Mouse (Mus musculus) intestine, postnatal 0 days (tissue): ENCODE data around the gene St6galnac4. TPM values are rescaled to one million over a fixed set of nuclear protein-coding genes. Genes with fewer than 3 reads are reported as not detected.

Source experiments
- ATAC-seq: fragments of 200-750 bp; cut with Nextera tagmentation; 2 replicates; pipeline ENCODE4 v1.8.0; 2017; ENCODE audit warnings: mild to moderate bottlenecking, moderate TSS enrichment, moderate library complexity
- H3K27ac ChIP-seq: fragments of 300-500 bp; sonication (generic); 2 replicates; pipeline ENCODE4 v1.5.1; 2014; ENCODE audit warnings: mild to moderate bottlenecking, low read depth, low read length, moderate library complexity
- H3K27me3 ChIP-seq: fragments of 300-500 bp; sonication (generic); replicated peaks from 2 replicates; pipeline ENCODE4 v1.6.1; 2014; ENCODE audit warnings: low read length, mixed read lengths; ENCODE audit not compliant: control insufficient read depth, insufficient read depth
- H3K36me3 ChIP-seq: fragments of 300-500 bp; sonication (generic); 2 replicates; pipeline ENCODE4 v1.6.1; 2014; ENCODE audit warnings: mild to moderate bottlenecking, moderate library complexity; ENCODE audit not compliant: control insufficient read depth, insufficient read depth
- H3K4me1 ChIP-seq: fragments of 300-500 bp; sonication (generic); replicated peaks from 2 replicates; pipeline ENCODE4 v1.6.1; 2014; ENCODE audit warnings: antibody characterized with exemption, low read length, mixed read lengths; ENCODE audit not compliant: control insufficient read depth, insufficient read depth
- H3K4me2 ChIP-seq: fragments of 300-500 bp; sonication (generic); replicated peaks from 2 replicates; pipeline ENCODE4 v1.6.1; 2014; ENCODE audit warnings: low read depth, mild to moderate bottlenecking, moderate library complexity
- H3K4me3 ChIP-seq: fragments of 300-500 bp; sonication (generic); 2 replicates; pipeline ENCODE4 v1.5.1; 2014; ENCODE audit warnings: low read depth, low read length
- H3K9ac ChIP-seq: fragments of 300-500 bp; sonication (generic); 2 replicates; pipeline ENCODE4 v1.6.1; 2014; ENCODE audit warnings: mild to moderate bottlenecking, low read depth, low read length
- H3K9me3 ChIP-seq: fragments of 300-500 bp; sonication (generic); 2 replicates; pipeline ENCODE4 v1.6.1; 2016; ENCODE audit warnings: mixed run types; ENCODE audit not compliant: control insufficient read depth
- CTCF ChIP-seq: sonication (generic); IDR thresholded peaks from 2 replicates; pipeline ENCODE4 v1.5.1; 2016; ENCODE audit warnings: low read depth, mild to moderate bottlenecking, control low read depth, antibody characterized with exemption, moderate library complexity
- WGBS: fragments of 180-500 bp; shearing (Covaris S2); extraction: QIAGEN DNeasy Blood & Tissue Kit; methylation state at CpG from one replicate; pipeline ENCODE4 v1.1.7; 2014; 5-methylcytosine and 5-hydroxymethylcytosine counted together
- polyA plus RNA-seq: library from polyadenylated mRNA; unstranded; fragments of >200 nt; fragmentation: Nextera tagmentation; extraction: Ambion mirVana; gene quantifications from 2 replicates; pipeline ENCODE4 v1.2.1, GENCODE M21; 2015

St6galnac4 gene
- polyA plus RNA-seq, 1 experiment from 2014 or later: 6.6 TPM

DNA sequence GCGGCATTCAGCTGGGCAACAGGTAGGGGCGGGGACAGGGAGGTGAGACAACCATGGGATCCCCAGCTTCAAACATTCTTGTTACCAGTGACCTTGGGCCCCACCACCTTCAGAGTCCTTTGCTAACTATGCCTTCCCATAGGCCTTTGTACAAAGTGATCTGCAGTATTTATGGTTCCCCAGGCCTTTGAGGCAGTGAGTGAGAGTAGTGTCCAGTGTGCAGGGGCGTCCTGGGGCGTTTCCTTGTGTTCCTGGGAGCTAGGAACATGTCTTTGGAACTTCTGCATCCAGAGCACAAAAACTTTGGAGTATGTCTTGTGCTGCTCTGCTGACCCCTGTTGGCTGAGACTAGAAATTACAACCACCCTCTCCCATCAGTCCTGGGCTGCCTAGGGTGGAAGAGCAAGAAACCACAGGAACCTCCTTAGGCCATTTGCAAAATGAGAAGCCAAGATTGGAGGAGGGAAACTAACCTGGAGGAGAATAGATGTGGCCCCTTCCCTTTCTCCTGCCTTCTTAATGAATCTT lies 20.3 kb upstream of the St6galnac4 start:
- Histone ChIP-seq H3K9ac (no peak overlapping the region), H3K4me1 (no peaks in the 10 kb centered on the region), H3K9me3 (no peaks in the 10 kb centered on the region), H3K4me3 (no peak overlapping the region), H3K36me3 (peaks cover 62% of the 10 kb centered on the region), H3K27me3 (no peaks in the 10 kb centered on the region), H3K4me2 (no peak overlapping the region), H3K27ac (no peak overlapping the region)
- ATAC-seq: no peak
- WGBS: 33% methylated on average over 4 of the region's 4 CpGs
- peak; percentile 95 for TF ChIP-seq CTCF

DNA sequence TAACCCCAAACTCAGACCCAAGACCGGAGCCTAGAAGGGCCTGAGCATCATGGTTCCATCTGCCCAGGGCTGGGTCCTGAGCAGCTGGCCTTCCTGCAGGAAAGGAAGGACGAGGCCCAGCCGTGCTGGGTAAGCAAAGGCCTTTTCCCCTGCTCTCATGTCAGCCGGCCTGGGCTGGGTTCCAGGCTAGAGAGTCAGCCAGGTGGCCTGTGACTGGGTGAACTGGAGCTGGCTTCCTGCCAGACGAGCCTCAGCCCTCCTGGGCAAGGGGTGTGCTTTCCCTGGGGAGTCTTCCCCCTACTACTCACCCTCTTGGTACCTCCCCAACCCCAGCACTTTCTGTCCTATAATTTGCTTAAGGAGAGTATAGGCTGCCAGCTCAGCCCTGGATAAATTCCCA lies 18.7 kb upstream of the St6galnac4 start:
- no peak for TF ChIP-seq CTCF
- Histone ChIP-seq H3K9ac (no peak overlapping the region), H3K27me3 (no peaks in the 10 kb centered on the region), H3K4me3 (no peak overlapping the region), H3K9me3 (no peaks in the 10 kb centered on the region), H3K4me1 (no peaks in the 10 kb centered on the region), H3K36me3 (peaks cover 61% of the 10 kb centered on the region), H3K4me2 (no peak overlapping the region), H3K27ac (no peak overlapping the region)
- 42% methylated on average over 5 of the region's 5 CpGs for WGBS
- no peak for ATAC-seq

DNA sequence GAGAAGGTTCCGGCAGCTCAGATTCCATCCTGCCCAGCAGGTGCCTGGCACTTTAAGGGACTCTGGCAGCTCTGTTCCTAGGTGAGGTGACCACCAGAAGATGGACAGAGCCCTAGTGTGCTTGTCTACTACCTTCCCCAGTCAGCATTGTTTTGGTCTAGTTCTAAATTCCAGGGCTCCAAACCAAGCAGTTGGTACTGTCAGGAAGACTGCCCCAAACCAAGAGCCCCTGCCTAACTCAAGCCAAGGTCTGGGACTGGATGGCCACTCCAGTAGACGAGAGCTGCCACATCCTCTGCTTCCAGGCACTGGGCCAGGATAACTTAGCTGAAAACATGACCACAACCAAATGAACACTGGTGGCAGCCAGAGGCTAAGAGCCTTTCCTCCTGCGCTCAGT lies 18.0 kb upstream of the St6galnac4 start:
- no peaks in the 10 kb centered on the region for H3K9me3 ChIP-seq
- H3K4me1 ChIP-seq: no peaks in the 10 kb centered on the region
- ATAC-seq: no peak

DNA sequence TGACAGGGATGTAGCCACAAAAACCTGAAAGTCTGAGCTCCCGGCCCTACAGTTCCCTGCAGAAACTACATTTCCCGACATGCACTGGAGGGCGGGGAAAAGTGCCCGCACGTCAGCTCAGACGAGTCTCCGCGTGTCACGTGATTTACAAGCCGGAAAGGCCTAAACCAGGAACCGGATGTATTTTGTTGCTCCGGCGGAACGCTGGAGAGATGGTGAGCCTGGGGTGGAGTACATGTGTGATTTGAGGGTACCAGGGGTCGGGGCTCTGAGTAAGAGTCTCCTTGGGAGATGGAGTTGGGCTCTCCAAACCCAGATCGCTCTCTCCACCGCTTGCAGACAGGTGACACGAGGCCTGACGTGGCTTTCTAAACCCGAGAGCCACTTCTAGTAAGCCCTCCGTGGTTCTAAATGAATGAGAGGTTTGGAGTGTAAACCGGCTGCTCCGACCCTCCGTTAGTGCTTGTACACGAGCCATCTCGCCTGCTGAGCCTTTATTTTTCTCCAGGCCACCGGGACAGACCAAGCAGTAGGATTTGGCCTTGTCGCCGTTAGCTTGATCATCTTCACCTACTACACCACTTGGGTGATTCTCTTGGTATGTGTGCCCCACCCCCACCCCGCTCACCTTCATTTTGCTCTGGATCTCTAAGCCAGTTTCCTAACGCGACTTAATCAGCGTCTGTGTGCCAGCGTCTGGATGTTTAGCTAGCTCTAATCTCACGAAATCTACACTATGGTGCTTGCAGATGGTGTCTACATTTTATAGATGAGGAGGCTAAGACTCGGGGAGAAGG lies 16.0 kb upstream of the St6galnac4 start, which contains the start of gene Dpm2:
TSS of gene Dpm2 (plus strand) at position 161 of the 797 bp plus-strand sequence.
- H3K27ac ChIP-seq: peak within 1 kb of the TSS; percentile 46
- peak within 1 kb of the TSS; percentile 84 for H3K4me2 ChIP-seq
- H3K4me3 ChIP-seq: peak within 1 kb of the TSS; percentile 71
- peak within 1 kb of the TSS; percentile 57 for H3K9ac ChIP-seq
- H3K4me1 ChIP-seq: no peaks in the 10 kb centered on the region
- peak; percentile 78 for ATAC-seq
- H3K36me3 ChIP-seq: peaks cover 38% of the 10 kb centered on the region
- H3K9me3 ChIP-seq: no peaks in the 10 kb centered on the region
- under 1% methylated on average over 36 of the region's 36 CpGs for WGBS
- no peaks in the 10 kb centered on the region for H3K27me3 ChIP-seq
- 0 out of 2 replicates have a peak, but pooled peaks have one; percentile 6 for TF ChIP-seq CTCF

More for the DNA sequence above, 18.0 kb upstream of the St6galnac4 start:
- WGBS: 87% methylated on average over 3 of the region's 3 CpGs
- H3K4me3 ChIP-seq: no peak overlapping the region
- H3K27ac ChIP-seq: peak overlapping the region; percentile 15; the same call in 1 of the 2 replicates
- no peak overlapping the region for H3K9ac ChIP-seq
- H3K27me3 ChIP-seq: no peaks in the 10 kb centered on the region
- no peak for TF ChIP-seq CTCF
- peaks cover 57% of the 10 kb centered on the region for H3K36me3 ChIP-seq
- no peak overlapping the region for H3K4me2 ChIP-seq

DNA sequence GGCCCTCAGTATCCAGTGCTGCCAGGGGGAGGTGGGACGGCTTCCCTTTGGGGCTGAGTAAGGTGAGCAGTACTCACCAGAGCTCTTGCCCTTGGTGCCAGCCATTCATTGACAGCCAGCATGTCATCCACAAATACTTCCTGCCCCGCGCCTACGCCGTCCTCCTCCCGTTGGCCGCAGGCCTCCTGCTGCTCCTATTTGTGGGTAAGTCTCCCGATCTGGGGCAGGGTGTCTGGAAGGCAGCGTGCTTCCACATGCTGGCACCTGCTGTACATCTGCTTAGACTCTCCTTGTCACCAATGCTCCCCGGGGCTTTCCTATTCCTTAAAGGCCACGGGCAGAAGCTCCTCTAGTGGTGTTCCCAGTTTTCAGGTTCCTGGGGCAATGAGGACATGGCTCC lies 14.7 kb upstream of the St6galnac4 start:
- no peak for TF ChIP-seq CTCF
- H3K9ac ChIP-seq: no peak overlapping the region
- H3K4me2 ChIP-seq: no peak overlapping the region
- H3K4me3 ChIP-seq: no peak overlapping the region
- 87% methylated on average over 11 of the region's 11 CpGs for WGBS
- no peak overlapping the region for H3K27ac ChIP-seq
- no peaks in the 10 kb centered on the region for H3K4me1 ChIP-seq
- H3K9me3 ChIP-seq: no peaks in the 10 kb centered on the region
- H3K27me3 ChIP-seq: no peaks in the 10 kb centered on the region
- H3K36me3 ChIP-seq: peaks cover 28% of the 10 kb centered on the region
- ATAC-seq: no peak

DNA sequence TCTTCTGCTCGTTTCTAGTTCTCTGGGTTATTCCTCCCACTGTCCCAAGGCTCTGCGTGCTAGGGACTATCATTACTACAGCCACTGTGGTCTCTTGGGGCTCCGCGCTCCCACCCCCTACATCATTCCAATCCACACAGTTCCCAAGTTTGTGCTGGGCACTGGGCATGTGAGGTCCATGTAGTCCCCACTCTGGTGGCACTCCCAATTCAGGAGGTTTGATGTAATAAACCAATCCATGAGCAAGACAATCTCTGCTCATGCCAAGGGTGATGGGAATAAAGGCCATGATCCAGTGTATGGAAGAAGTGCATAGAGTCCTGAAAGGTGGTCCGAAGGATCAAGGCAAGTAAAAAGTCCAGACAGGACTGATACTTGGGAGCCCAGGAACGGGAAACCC lies 12.4 kb upstream of the St6galnac4 start, which contains the start of gene Pip5kl1:
TSS of gene Pip5kl1 (plus strand) at position 301 of the 400 bp plus-strand sequence.
- Histone ChIP-seq H3K4me1 (no peaks in the 10 kb centered on the region), H3K36me3 (peaks cover 15% of the 10 kb centered on the region), H3K27me3 (peaks cover 7% of the 10 kb centered on the region; the same call in 1 of the 2 replicates), H3K9me3 (no peaks in the 10 kb centered on the region), H3K9ac (no peak within 1 kb of the TSS), H3K4me3 (peak within 1 kb of the TSS; percentile 9), H3K4me2 (peak within 1 kb of the TSS; percentile 53), H3K27ac (no peak within 1 kb of the TSS)
- 81% methylated on average over 6 of the region's 6 CpGs for WGBS
- no peak for ATAC-seq
- no peak for TF ChIP-seq CTCF
